Mouse (Mus musculus): Measurements from ENCODE around the gene Col6a5. TPM values are rescaled to one million over a fixed set of nuclear protein-coding genes. Genes with fewer than 3 reads are reported as not detected.

Gene Col6a5
- polyA plus RNA-seq, 1 experiment from 2014 or later = 0.10 TPM

- no peaks in the 10 kb centered on the region for H3K36me3 ChIP-seq
Measured at GRCm38 (mm10) chr9:105819155-105819709, 141.2 kb downstream of the Col6a5 start.

GRCm38 (mm10) chr9:105814436-105814835 is 146.0 kb downstream of the Col6a5 start:
- no peaks in the 10 kb centered on the region for H3K9me3 ChIP-seq
- no peak overlapping the region for H3K4me3 ChIP-seq
- no peaks in the 10 kb centered on the region for H3K36me3 ChIP-seq
- no peak for ATAC-seq (ENCODE audit: insufficient number of reproducible peaks, insufficient read depth, low FRiP score, low TSS enrichment, low read depth)
- no peak overlapping the region for H3K9ac ChIP-seq
- no peak overlapping the region for H3K4me2 ChIP-seq
- 83% methylated on average over 5 of the region's 5 CpGs for WGBS
- H3K27me3 ChIP-seq = no peaks in the 10 kb centered on the region
- peaks cover 5% of the 10 kb centered on the region for H3K4me1 ChIP-seq
- no peak overlapping the region for H3K27ac ChIP-seq

More at GRCm38 (mm10) chr9:105819155-105819709, 141.2 kb downstream of the Col6a5 start:
- Histone ChIP-seq H3K4me3 (no peak overlapping the region), H3K4me1 (no peaks in the 10 kb centered on the region), H3K27ac (no peak overlapping the region), H3K9ac (no peak overlapping the region), H3K27me3 (no peaks in the 10 kb centered on the region), H3K9me3 (no peaks in the 10 kb centered on the region), H3K4me2 (no peak overlapping the region)
- ATAC-seq (ENCODE audit: insufficient number of reproducible peaks, insufficient read depth, low FRiP score, low TSS enrichment, low read depth) = no peak
- WGBS = 77% methylated on average over 29 of the region's 29 CpGs

- no peaks in the 10 kb centered on the region for H3K36me3 ChIP-seq
- H3K27ac ChIP-seq = no peak overlapping the region
- WGBS = 43% methylated on average over 7 of the region's 7 CpGs
- H3K9me3 ChIP-seq = no peaks in the 10 kb centered on the region
- H3K9ac ChIP-seq = no peak overlapping the region
- H3K27me3 ChIP-seq = no peaks in the 10 kb centered on the region
- no peak overlapping the region for H3K4me2 ChIP-seq
- H3K4me3 ChIP-seq = no peak overlapping the region
- H3K4me1 ChIP-seq = peaks cover 5% of the 10 kb centered on the region
- no peak for ATAC-seq (ENCODE audit: insufficient number of reproducible peaks, insufficient read depth, low FRiP score, low TSS enrichment, low read depth)
Measured at GRCm38 (mm10) chr9:105811458-105811857, 149.0 kb downstream of the Col6a5 start.

- Histone ChIP-seq H3K4me1 (peaks cover 5% of the 10 kb centered on the region), H3K9ac (no peak overlapping the region), H3K27me3 (no peaks in the 10 kb centered on the region), H3K4me2 (no peak overlapping the region), H3K4me3 (no peak overlapping the region), H3K9me3 (no peaks in the 10 kb centered on the region), H3K27ac (no peak overlapping the region), H3K36me3 (no peaks in the 10 kb centered on the region)
- WGBS = 87% methylated on average over 17 of the region's 17 CpGs
- no peak for ATAC-seq (ENCODE audit: insufficient number of reproducible peaks, insufficient read depth, low FRiP score, low TSS enrichment, low read depth)
Measured at GRCm38 (mm10) chr9:105808920-105809505, 151.4 kb downstream of the Col6a5 start.

Other genes starting within 250 kb of the Col6a5 start
- 0.41 and 1.0 TPM in 2 replicates for gene Col6a6, start 132.5 kb downstream of the Col6a5 start, polyA plus RNA-seq (2015; fragmentation: Nextera tagmentation; extraction: Ambion mirVana)
- gene Col6a4, start 136.1 kb upstream of the Col6a5 start, polyA plus RNA-seq (2015; fragmentation: Nextera tagmentation; extraction: Ambion mirVana) = 0.21 and 0.37 TPM in 2 replicates
- 4.3 and 4.6 TPM in 2 replicates for gene Glyctk, start 197.5 kb upstream of the Col6a5 start, polyA plus RNA-seq (2015; fragmentation: Nextera tagmentation; extraction: Ambion mirVana)
- gene Wdr82, start 210.3 kb upstream of the Col6a5 start, polyA plus RNA-seq (2015; fragmentation: Nextera tagmentation; extraction: Ambion mirVana) = 28.4 and 30.3 TPM in 2 replicates
- gene Ppm1m, start 239.1 kb upstream of the Col6a5 start, polyA plus RNA-seq (2015; fragmentation: Nextera tagmentation; extraction: Ambion mirVana) = 49.3 and 49.5 TPM in 2 replicates
- 60.5 and 65.9 TPM in 2 replicates for gene Twf2, start 242.5 kb upstream of the Col6a5 start, polyA plus RNA-seq (2015; fragmentation: Nextera tagmentation; extraction: Ambion mirVana)